27 mouse cellular contexts compared by ENCODE assay signal in the genomic region with DNA sequence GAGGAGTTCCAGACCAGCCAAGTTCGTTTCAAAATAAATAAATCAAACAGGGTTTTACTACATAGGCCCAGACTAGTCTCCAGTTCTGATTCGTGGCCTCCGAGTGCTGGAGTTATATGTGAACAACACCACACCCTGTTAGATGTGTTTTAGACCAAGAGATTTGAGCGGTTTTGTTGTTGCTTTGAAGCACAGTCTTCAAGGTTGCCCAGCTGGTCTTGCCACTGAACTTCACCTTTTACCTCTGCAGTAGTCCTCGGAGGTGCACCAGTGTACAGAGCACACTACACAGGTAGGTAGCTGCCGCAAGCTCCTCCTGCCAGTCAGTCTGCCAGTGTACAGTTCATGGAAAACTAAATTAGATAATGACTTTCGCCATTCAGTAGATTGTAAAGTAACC. TPM values are rescaled to one million over a fixed set of nuclear protein-coding genes. Genes with fewer than 3 reads are reported as not detected.
DNase-seq lines count a peak whose midpoint lies in the region; ATAC-seq lines count a peak whose summit lies in the region.
"Had no signal": no experiment of that assay in that cellular context is flagged by ENCODE, and none has a peak within 500 bp of the region (broad histone marks: within the 10 kb centered on the region; RNA-seq: fewer than 3 reads in every experiment).

No protein-coding gene starts in this region.

- no peaks in the 10 kb centered on the region for H3K9me3 ChIP-seq in heart, embryonic 13.5 days
- H3K9me3 ChIP-seq in stomach, embryonic 15.5 days: no peaks in the 10 kb centered on the region
- H3K9me3 ChIP-seq in midbrain, embryonic 16.5 days (replicated peaks; ENCODE audit: control insufficient read depth, low read length, poor library complexity, severe bottlenecking): no peaks in the 10 kb centered on the region
- H3K9me3 ChIP-seq: embryonic facial prominence, embryonic 12.5 days; embryonic facial prominence, embryonic 15.5 days; forebrain, embryonic 12.5 days; forebrain, embryonic 15.5 days; G1E; hindbrain, embryonic 12.5 days; hindbrain, embryonic 15.5 days had no signal

- no peak overlapping the region for H3K4me3 ChIP-seq in heart, embryonic 13.5 days
- no peak overlapping the region for H3K4me3 ChIP-seq in stomach, embryonic 15.5 days (replicated peaks)
- H3K4me3 ChIP-seq in midbrain, embryonic 16.5 days (ENCODE audit: low read depth, low read length): no peak overlapping the region
- H3K4me3 ChIP-seq: embryonic facial prominence, embryonic 12.5 days; embryonic facial prominence, embryonic 15.5 days; erythroblast, embryonic 14.5 days; forebrain, embryonic 12.5 days; forebrain, embryonic 15.5 days; hindbrain, embryonic 12.5 days; hindbrain, embryonic 15.5 days had no signal

- 0 out of 2 replicates have a peak overlapping the region, but pooled peaks have one; percentile 38 for H3K9ac ChIP-seq in heart, embryonic 13.5 days
- no peak overlapping the region for H3K9ac ChIP-seq in stomach, embryonic 15.5 days
- no peak overlapping the region for H3K9ac ChIP-seq in midbrain, embryonic 16.5 days (ENCODE audit: low read depth, low read length)
- H3K9ac ChIP-seq: embryonic facial prominence, embryonic 12.5 days; embryonic facial prominence, embryonic 15.5 days; forebrain, embryonic 12.5 days; forebrain, embryonic 15.5 days; hindbrain, embryonic 12.5 days; hindbrain, embryonic 15.5 days had no signal

- no peak overlapping the region; the same call in 1 of the 2 replicates for H3K27ac ChIP-seq in heart, embryonic 13.5 days (replicated peaks)
- 0 out of 2 replicates have a peak overlapping the region, but pooled peaks have one; percentile 40 for H3K27ac ChIP-seq in stomach, embryonic 15.5 days
- no peak overlapping the region for H3K27ac ChIP-seq in midbrain, embryonic 16.5 days (ENCODE audit: low read length)
- H3K27ac ChIP-seq: embryonic facial prominence, embryonic 12.5 days; embryonic facial prominence, embryonic 15.5 days; forebrain, embryonic 12.5 days; forebrain, embryonic 15.5 days; hindbrain, embryonic 12.5 days; hindbrain, embryonic 15.5 days had no signal

- 78% methylated on average over 7 of the region's 7 CpGs for WGBS in heart, embryonic 13.5 days
- WGBS in stomach, embryonic 15.5 days: 70% methylated on average over 7 of the region's 7 CpGs
- WGBS in midbrain, embryonic 16.5 days: 91% methylated on average over 7 of the region's 7 CpGs

- no peak for DNase-seq in heart, postnatal 4 days
- DNase-seq in urinary bladder, postnatal 14 days (ENCODE audit: low spot score): peak; percentile 24
- DNase-seq in urinary bladder, postnatal 4 days (ENCODE audit: low spot score in 2 of 2): no peak
- DNase-seq: adrenal gland, postnatal 10 days; adrenal gland, postnatal 36 days; B cell, adult 2 months; cerebellum, adult 2 months; cerebellum, adult 9-11 months; cerebellum, postnatal 25 days; gastrocnemius, postnatal 10 days; gastrocnemius, postnatal 36 days; heart, postnatal 14 days had no signal

- H3K4me1 ChIP-seq in heart, embryonic 13.5 days: peaks cover 56% of the 10 kb centered on the region
- H3K4me1 ChIP-seq in stomach, embryonic 15.5 days: 0 out of 2 replicates have a peak, but pooled peaks cover 5% of the 10 kb centered on the region
- H3K4me1 ChIP-seq in midbrain, embryonic 16.5 days (ENCODE audit: control insufficient read depth, insufficient read depth, low read length): peaks cover 8% of the 10 kb centered on the region; the same call in 1 of the 2 replicates
- H3K4me1 ChIP-seq: embryonic facial prominence, embryonic 12.5 days; embryonic facial prominence, embryonic 15.5 days; forebrain, embryonic 12.5 days; forebrain, embryonic 15.5 days; hindbrain, embryonic 12.5 days had no signal

- no peak overlapping the region for H3K4me2 ChIP-seq in heart, embryonic 13.5 days
- H3K4me2 ChIP-seq in stomach, embryonic 15.5 days: no peak overlapping the region
- H3K4me2 ChIP-seq in midbrain, embryonic 16.5 days (ENCODE audit: low read length): no peak overlapping the region
- H3K4me2 ChIP-seq: embryonic facial prominence, embryonic 12.5 days; embryonic facial prominence, embryonic 15.5 days; forebrain, embryonic 12.5 days; forebrain, embryonic 15.5 days; heart, embryonic 11.5 days; hindbrain, embryonic 12.5 days; hindbrain, embryonic 15.5 days had no signal

- no peaks in the 10 kb centered on the region for H3K27me3 ChIP-seq in heart, embryonic 13.5 days (replicated peaks)
- no peaks in the 10 kb centered on the region for H3K27me3 ChIP-seq in stomach, embryonic 15.5 days (replicated peaks)
- no peaks in the 10 kb centered on the region for H3K27me3 ChIP-seq in midbrain, embryonic 16.5 days (ENCODE audit: control insufficient read depth, insufficient read depth, low read depth, low read length)
- H3K27me3 ChIP-seq: CH12.LX; embryonic facial prominence, embryonic 12.5 days; embryonic facial prominence, embryonic 15.5 days; forebrain, embryonic 12.5 days; forebrain, embryonic 15.5 days; hindbrain, embryonic 12.5 days; hindbrain, embryonic 15.5 days; Patski had no signal

- ATAC-seq in heart, embryonic 13.5 days (ENCODE audit: extremely low read depth, insufficient number of reproducible peaks, low FRiP score, low TSS enrichment): no peak
- peak; percentile 69 for ATAC-seq in stomach, embryonic 15.5 days (ENCODE audit: insufficient read depth, low FRiP score, low read depth)
- no peak for ATAC-seq in erythroblast, adult 5-6 weeks (replicated peaks; ENCODE audit: low FRiP score, poor library complexity, severe bottlenecking)
- no peak for ATAC-seq in midbrain, embryonic 16.5 days
- ATAC-seq: forebrain, embryonic 15.5 days had no signal

- peaks cover 10% of the 10 kb centered on the region for H3K36me3 ChIP-seq in heart, embryonic 13.5 days
- no peaks in the 10 kb centered on the region for H3K36me3 ChIP-seq in stomach, embryonic 15.5 days
- no peaks in the 10 kb centered on the region for H3K36me3 ChIP-seq in midbrain, embryonic 16.5 days (ENCODE audit: control insufficient read depth, insufficient read depth, low read length)
- H3K36me3 ChIP-seq: embryonic facial prominence, embryonic 12.5 days; embryonic facial prominence, embryonic 15.5 days; forebrain, embryonic 12.5 days; forebrain, embryonic 15.5 days; hindbrain, embryonic 12.5 days; hindbrain, embryonic 15.5 days had no signal

RNA-seq across cellular contexts. Expression of gene Lims1, which starts 36.7 kb away (rescaled TPM):
- 160 and 177 TPM in 2 replicates for polyA plus RNA-seq in heart, embryonic 13.5 days (2015; fragmentation: Nextera tagmentation; extraction: Ambion mirVana)
- total RNA-seq in heart, postnatal 4 days (2021): 100 to 1,000 TPM; 223 to 250 TPM
- polyA plus RNA-seq in stomach, embryonic 15.5 days (2015; fragmentation: Nextera tagmentation; extraction: Ambion mirVana): 150 and 155 TPM in 2 replicates
- 54.8 and 59.8 TPM in 2 replicates for total RNA-seq in erythroblast, adult 5-6 weeks (2015; ENCODE audit: low replicate concordance)
- 29.2 and 32.8 TPM in 2 replicates for total RNA-seq in erythroblast, adult 5-6 weeks (2017; ENCODE audit: low replicate concordance)
- polyA plus RNA-seq in midbrain, embryonic 16.5 days (2015; fragmentation: Nextera tagmentation; extraction: Ambion mirVana): 47.1 and 54.0 TPM in 2 replicates
